Mouse (Mus musculus): ENCODE data around the gene Gatd1.
"Not testable (repeated sequence)": the region's sequence is repeated elsewhere in the genome, so short reads cannot be mapped to it uniquely, and the experiment has no call there.

The Gatd1 gene

DNA sequence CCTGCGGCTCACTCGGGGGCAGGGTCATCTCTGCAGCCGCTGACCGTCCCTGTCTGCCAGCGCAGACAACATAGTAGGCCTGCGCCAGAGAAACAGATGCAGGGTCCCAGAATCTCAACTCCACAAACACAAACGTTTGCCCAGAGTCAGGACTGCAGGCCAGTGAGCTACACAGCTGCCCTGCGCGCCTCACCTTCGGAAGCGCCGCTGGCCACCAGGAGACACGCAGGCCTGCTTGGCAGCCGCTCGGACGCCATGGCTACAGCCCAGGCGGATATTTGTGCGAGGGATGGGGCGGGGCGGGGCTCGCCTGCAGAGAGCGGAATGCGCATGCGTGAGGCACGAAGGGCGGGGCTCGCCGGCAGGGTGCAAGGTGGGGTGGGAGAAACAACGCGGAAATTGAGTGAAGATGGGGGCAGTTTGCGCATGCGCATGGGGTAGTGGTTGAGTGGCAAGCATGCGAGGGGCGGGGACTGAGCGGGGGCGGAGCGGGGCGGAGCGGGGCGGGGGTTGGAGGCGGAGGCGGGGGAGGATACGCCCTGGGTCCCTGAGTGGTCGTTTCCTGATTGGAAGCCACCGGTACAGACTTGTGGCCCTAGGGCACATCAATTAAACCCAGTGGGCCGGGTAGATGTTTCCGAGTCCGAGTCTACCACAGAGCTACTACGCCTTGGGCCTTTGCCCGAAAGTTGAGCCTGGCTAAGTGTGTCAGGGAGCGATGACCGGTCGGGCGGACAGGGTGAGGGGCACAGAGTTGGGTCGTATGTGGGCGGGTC, at the start of gene Gatd1:
Gene Gatd1, minus strand, starts transcription at position 328 of the 776 bp plus-strand sequence.
- DNase-seq (ENCODE audit: low spot score in 2 of 2): peak; percentile 94 to 99

DNA sequence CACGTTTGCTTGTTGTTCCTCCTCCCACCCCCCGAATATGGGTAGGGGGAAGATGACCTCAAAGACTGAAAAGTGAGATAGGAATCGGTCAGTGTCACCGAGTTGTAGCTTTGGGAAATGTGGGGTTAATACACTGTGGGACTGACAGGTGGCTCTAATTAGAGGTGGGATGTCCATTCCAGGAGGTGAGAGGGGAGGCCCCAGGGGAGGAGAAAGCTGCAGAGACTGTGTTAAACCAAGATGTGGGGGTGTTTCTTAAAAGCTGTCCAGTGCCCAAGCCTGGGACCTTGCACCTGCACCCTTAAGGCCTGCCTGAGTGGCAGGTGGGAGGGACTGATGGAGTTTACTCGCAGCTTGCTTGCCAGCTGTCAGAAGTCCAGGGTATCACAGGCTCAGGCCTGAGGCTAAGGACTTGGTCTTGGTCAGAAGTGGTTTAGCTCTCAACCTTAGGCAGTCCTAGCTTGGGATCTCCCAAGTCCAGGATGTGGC, 48.4 kb upstream of the Gatd1 start:
- DNase-seq (ENCODE audit: low spot score in 2 of 2): no peak

DNA sequence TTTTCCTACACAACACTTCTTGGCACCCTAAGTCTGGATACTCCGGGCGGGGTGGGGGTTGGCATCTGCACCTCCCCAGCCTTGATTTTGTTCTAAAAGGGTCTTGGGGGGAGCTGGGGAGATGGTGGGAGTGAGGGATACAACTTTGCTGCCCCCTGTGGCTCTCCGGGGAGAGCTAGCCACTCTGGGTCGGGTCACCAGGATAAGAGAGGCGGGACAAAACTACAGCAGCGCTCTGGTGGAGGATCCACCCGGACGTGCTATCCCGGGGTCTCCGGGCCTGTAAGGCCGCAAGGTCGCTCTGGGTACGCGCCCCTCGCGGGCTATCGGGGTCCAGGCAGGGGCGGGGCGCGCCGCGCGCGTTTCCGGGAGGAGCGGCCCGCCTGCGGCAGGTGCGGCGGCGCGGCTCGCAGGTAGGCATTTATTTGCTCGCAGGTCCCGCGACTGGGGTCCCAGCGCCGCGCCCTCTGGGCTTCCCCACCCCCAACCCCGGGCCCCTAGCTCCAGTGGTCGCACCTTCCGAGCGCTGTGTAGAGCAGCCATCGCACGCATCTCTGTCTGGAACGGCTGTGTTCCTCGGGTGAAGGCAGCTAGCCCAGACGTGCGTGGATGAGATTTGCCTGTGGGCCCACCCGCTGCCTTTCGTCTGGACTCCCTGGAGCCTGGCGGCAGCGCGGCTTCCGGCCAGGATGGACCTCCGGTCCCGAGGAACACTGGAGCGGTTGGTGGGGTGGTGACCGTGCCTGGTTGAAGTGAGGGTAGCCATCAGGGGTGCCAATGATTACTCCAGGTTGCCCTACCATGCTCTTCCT, 47.8 kb upstream of the Gatd1 start:
- no peak for DNase-seq (ENCODE audit: low spot score in 2 of 2)

- no peak for DNase-seq (ENCODE audit: low spot score in 2 of 2)
Observed at GRCm38 (mm10) chr7:141460391-141461113, 46.6 kb upstream of the Gatd1 start, which contains the start of gene Cracr2b. TSS of gene Cracr2b (plus strand) at chr7:141461094.

GRCm38 (mm10) chr7:141460001-141460390, 46.1 kb upstream of the Gatd1 start:
- no peak for DNase-seq (ENCODE audit: low spot score in 2 of 2)

GRCm38 (mm10) chr7:141459301-141459711, 45.4 kb upstream of the Gatd1 start:
- DNase-seq (ENCODE audit: low spot score in 2 of 2): no peak

- DNase-seq (ENCODE audit: low spot score in 2 of 2): no peak
Observed at GRCm38 (mm10) chr7:141458661-141459060, 44.7 kb upstream of the Gatd1 start.

- DNase-seq (ENCODE audit: low spot score in 2 of 2): no peak
Observed at GRCm38 (mm10) chr7:141457986-141458660, 44.2 kb upstream of the Gatd1 start.

GRCm38 (mm10) chr7:141457236-141457635, 43.3 kb upstream of the Gatd1 start:
- DNase-seq (ENCODE audit: low spot score in 2 of 2): no peak

DNA sequence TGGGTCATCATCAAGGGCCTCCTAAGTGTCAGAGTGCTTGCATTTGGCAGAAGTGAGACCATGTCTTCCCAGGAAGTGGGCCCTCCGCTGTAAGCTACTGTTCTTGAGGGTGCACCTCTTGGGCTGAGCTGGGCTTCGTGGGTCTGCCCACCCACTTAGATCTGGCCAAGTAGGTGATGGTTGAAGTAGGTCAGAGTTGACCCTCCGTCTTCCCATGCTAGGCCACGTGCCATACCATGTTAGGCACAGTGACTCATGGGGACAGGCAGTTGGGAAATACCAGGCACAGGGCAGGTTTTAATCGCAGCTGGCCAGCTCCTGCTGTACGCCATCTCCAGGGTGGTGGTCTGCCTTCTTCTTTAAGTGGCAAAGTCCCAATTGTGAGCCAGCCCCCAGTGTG, 42.8 kb upstream of the Gatd1 start:
- no peak for DNase-seq (ENCODE audit: low spot score in 2 of 2)

GRCm38 (mm10) chr7:141455610-141456314, 41.8 kb upstream of the Gatd1 start:
- no peak for DNase-seq (ENCODE audit: low spot score in 2 of 2)

- DNase-seq (ENCODE audit: low spot score in 2 of 2): peak; percentile 84 to 88
Observed at GRCm38 (mm10) chr7:141454967-141455551, 41.1 kb upstream of the Gatd1 start, which contains the start of gene Pnpla2. TSS of gene Pnpla2 (plus strand) at chr7:141455198.

- DNase-seq (ENCODE audit: low spot score in 2 of 2): no peak
Observed at GRCm38 (mm10) chr7:141453636-141454035, 39.7 kb upstream of the Gatd1 start.

DNA sequence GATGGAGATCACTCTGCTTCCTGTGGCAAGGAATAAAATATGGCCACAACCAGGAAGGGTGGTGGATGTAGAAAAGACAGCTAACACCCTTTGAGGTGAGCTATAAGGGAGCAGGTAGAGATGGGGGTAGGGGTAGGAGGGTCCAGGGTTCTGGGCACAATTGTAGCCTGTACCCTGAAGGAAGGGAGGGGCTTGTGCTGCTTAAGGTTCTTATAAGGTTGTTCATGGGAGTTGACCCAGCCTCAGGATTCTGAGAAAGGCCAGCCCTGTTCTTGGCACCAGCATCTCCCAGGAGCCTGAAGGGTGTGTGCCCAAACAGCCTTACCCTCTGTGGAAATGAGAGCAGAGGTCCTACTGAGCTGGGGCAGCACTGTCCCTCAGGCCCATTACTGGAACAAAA, 38.0 kb upstream of the Gatd1 start:
- DNase-seq (ENCODE audit: low spot score in 2 of 2): no peak

GRCm38 (mm10) chr7:141447110-141447991, 33.4 kb upstream of the Gatd1 start, which contains the start of gene Rplp2:
TSS of gene Rplp2 (plus strand) at chr7:141447370.
- peak; percentile 92 to 95 for DNase-seq (ENCODE audit: low spot score in 2 of 2)

- DNase-seq (ENCODE audit: low spot score in 2 of 2): not testable (repeated sequence)
Observed at GRCm38 (mm10) chr7:141446374-141446773, 32.4 kb upstream of the Gatd1 start.

GRCm38 (mm10) chr7:141443828-141444237, 29.9 kb upstream of the Gatd1 start, which contains the start of gene Pidd1:
TSS of gene Pidd1 (minus strand) at chr7:141444025.
- DNase-seq (ENCODE audit: low spot score in 2 of 2): no peak

DNA sequence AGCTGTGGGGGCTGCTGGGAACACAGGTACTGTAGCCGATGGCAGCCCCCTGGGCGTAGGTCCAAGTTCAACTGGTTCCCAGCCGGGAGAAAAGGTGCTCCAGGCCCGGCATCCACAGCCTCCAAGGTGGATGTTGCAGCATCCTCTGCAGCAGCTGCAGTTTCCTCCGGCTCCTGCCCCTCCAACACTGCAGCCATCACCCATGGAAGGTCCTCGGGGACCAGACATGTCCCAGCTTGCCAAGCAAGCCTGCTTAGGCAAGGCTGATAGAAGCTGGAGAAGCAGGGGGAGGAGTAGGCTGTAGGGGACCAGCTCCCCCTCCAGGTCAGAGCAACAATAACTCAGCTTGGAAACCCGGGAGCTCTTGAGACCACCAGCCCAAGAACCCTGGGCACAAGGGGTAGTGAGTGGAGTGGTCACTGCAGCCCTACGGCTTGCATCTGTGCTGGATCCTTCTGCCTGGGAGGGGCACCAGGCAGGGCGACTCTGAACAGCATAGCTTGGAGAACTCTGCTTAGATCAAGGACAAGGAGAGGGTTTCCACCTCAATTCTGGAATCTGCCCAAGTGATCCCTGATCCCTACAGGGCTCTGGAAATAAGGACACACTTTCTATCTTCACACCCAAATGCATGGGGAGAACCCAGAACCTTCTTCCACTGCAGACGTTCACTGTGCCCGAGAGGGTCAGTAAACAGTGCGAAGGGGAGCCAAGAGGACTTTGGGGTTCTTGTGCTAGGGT, 29.3 kb upstream of the Gatd1 start:
- no peak for DNase-seq (ENCODE audit: low spot score in 2 of 2)
